Mouse (Mus musculus) left cerebral cortex, postnatal 25 days (tissue): ENCODE results near the gene Doc2g. TPM values are rescaled to one million over a fixed set of nuclear protein-coding genes. Genes with fewer than 3 reads are reported as not detected.
A peak's percentile ranks its signal among the peaks of the same experiment; 100 is the strongest.
"Not testable (repeated sequence)": the region's sequence is repeated elsewhere in the genome, so short reads cannot be mapped to it uniquely, and the experiment has no call there.

Source experiments
- DNase-seq, 2 experiments: peaks; one replicate each; pipeline ENCODE4 v3.0.0; 2022; ENCODE audit warnings: low spot score in 2 of 2, mixed read lengths in 1 of 2
- intact Hi-C: fragments of 180-260 bp; cut with DNase I; formaldehyde crosslinking; loops from one replicate; pipeline ENCODE4 v1.15.1; 2025
- total RNA-seq, 2 experiments: library from RNA; stranded (reverse); gene quantifications; 2 replicates each; pipeline ENCODE4 v1.2.3; 2021

Gene Doc2g
- total RNA-seq, 2 experiments from 2014 or later: 4.4 to 5.1 TPM

- intact Hi-C loops: loop anchor here (2.0 kb wide), 1 partner anchor 51 kb away; the partner anchor contains the start of gene Cdk2ap2
- DNase-seq: peak; percentile 81 to 94
These were observed 43.1 kb downstream of the Doc2g start, which contains the start of gene Gstp2 for GRCm38 (mm10) chr19:4045966-4046865. TSS of gene Gstp2 (minus strand) at chr19:4046023.

GRCm38 (mm10) chr19:4046866-4047254 is 43.7 kb downstream of the Doc2g start:
- intact Hi-C loops: loop anchor here (2.0 kb wide), 1 partner anchor 50 kb away; the partner anchor contains the start of gene Cdk2ap2
- no peak for DNase-seq

DNA sequence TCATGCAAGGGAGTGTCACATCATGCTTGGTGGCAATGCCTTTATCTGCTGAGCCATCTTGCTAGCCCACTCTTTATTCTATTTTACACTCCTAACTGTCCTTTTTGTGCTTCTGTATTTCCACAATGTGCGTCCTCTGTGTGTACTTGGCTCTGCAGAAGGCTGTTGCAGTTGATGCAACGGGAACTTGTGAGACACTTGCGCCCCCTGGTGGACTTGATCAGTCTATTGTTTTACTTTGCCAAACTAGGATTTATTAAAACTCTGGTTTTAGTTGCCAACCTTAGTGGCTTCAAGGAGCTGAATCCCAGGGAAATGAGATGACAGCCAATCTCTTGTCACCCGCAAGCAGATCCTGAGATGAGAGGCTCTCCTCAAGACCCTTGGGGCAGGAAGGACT is 44.7 kb downstream of the Doc2g start:
- DNase-seq: peak; percentile 54 to 64

GRCm38 (mm10) chr19:4049069-4049468 is 46.0 kb downstream of the Doc2g start:
- DNase-seq, intact Hi-C loops: not testable (repeated sequence)

More for the DNA sequence above, 44.7 kb downstream of the Doc2g start:
- intact Hi-C loops: loop anchor here (1.0 to 2.0 kb wide), 2 partner anchors 29 to 49 kb away; partner anchors contain the start of gene Cdk2ap2

DNA sequence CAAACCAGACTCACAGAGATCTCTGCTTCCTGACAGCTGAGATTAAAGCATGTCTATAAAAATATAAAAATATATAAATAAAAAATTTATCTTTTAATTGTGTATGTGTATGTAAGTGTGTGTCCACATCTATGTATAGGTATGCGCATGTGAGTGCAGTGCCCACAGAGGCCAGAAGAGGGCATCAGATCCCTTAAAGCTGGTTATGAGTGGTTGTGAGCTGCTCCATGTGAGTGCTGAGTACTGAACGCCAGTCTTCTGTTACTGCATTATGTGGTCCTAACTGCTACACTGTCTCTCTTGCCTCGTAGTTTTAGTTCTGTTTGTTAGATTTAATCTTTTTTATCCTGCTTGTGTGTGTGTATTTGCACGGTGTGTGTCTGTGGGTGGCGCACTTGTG is 47.9 kb downstream of the Doc2g start:
- DNase-seq: no peak
- intact Hi-C loops: no loop called here

- intact Hi-C loops: no loop called here
- peak; percentile 21 to 28 for DNase-seq
These were observed 48.8 kb downstream of the Doc2g start for GRCm38 (mm10) chr19:4051741-4052515.

- no peak for DNase-seq
- intact Hi-C loops: no loop called here
These were observed 49.5 kb downstream of the Doc2g start for GRCm38 (mm10) chr19:4052516-4053030.

DNA sequence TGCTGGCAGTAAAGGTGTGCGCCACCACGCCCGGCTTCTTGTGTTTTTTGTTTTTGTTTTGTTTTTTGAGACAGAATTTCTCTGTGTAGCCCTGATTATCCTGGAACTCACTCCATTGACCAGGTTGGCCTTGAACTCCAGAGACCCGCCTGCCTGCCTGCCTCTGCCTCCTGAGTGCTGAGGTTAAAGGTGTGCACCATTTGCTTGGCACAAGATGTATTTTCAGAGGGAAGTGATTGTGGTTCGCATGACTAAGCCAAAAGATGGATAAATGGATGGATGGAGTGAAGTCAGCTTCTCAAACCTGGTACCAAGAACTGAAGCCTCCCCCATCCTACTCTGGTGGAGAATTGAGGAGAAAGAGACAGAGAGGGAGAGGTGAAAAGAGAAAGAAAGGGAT is 51.5 kb downstream of the Doc2g start:
- no peak for DNase-seq
- intact Hi-C loops: no loop called here

- DNase-seq: no peak
- intact Hi-C loops: no loop called here
These were observed 52.3 kb downstream of the Doc2g start for GRCm38 (mm10) chr19:4055216-4055946.

GRCm38 (mm10) chr19:4055947-4056693 is 53.0 kb downstream of the Doc2g start:
- intact Hi-C loops: no loop called here
- no peak for DNase-seq

Other genes with a start within 250 kb of the Doc2g start
- gene Kmt5b, start 235.9 kb upstream of the Doc2g start, total RNA-seq: 10 to 100 TPM; 50.7 to 52.3 TPM
- 10 to 100 TPM; 82.8 to 93.7 TPM for gene Chka, start 151.5 kb upstream of the Doc2g start, total RNA-seq
- 10 to 100 TPM; 15.3 to 16.4 TPM for gene Tcirg1, start 96.2 kb upstream of the Doc2g start, total RNA-seq
- 100 to 1,000 TPM; 124 to 137 TPM for gene Ndufs8, start 90.5 kb upstream of the Doc2g start, total RNA-seq
- gene Aldh3b1, start 73.5 kb upstream of the Doc2g start, total RNA-seq: 1 to 10 TPM; 2.2 to 2.4 TPM
- 10 to 100 TPM; 14.1 to 16.1 TPM for gene Unc93b1, start 68.1 kb upstream of the Doc2g start, total RNA-seq
- under 1 TPM in 1 of 2 experiments, not detected in 1; 0.11 TPM for gene Aldh3b3, start 44.7 kb upstream of the Doc2g start, total RNA-seq
- 1 to 10 TPM; 1.7 to 2.1 TPM for gene Aldh3b2, start 31.0 kb upstream of the Doc2g start, total RNA-seq
- gene Acy3, start 16.7 kb upstream of the Doc2g start, total RNA-seq: 1 to 10 TPM; 3.2 to 3.4 TPM
- not detected for gene Tbx10, start 10.6 kb upstream of the Doc2g start, total RNA-seq
- 1 to 10 TPM; 7.0 to 7.3 TPM for gene Nudt8, start 2.7 kb upstream of the Doc2g start, total RNA-seq
- gene Gm49405, start 2.7 kb upstream of the Doc2g start, total RNA-seq: 1 to 10 TPM; 1.1 to 1.6 TPM
- gene Ndufv1, start 9.5 kb downstream of the Doc2g start, total RNA-seq: 100 to 1,000 TPM; 221 to 241 TPM
- gene Gstp1, start 34.7 kb downstream of the Doc2g start, total RNA-seq: 100 to 1,000 TPM; 266 to 294 TPM
- 10 to 100 TPM; 30.7 to 33.1 TPM for gene Gstp2, start 42.7 kb downstream of the Doc2g start, total RNA-seq
- gene Gstp3, start 56.3 kb downstream of the Doc2g start, total RNA-seq: not detected
- gene Cabp2, start 78.3 kb downstream of the Doc2g start, total RNA-seq: not detected
- gene Cdk2ap2, start 93.9 kb downstream of the Doc2g start, total RNA-seq: 10 to 100 TPM; 31.8 to 35.3 TPM
- gene Pitpnm1, start 96.7 kb downstream of the Doc2g start, total RNA-seq: 100 to 1,000 TPM; 208 to 215 TPM
- gene Aip, start 122.5 kb downstream of the Doc2g start, total RNA-seq: 100 to 1,000 TPM; 116 to 118 TPM
- not detected for gene Gpr152, start 136.5 kb downstream of the Doc2g start, total RNA-seq
- not detected for gene Cabp4, start 140.7 kb downstream of the Doc2g start, total RNA-seq
- gene Coro1b, start 145.3 kb downstream of the Doc2g start, total RNA-seq: 10 to 100 TPM; 75.6 to 82.8 TPM
- gene Ptprcap, start 150.3 kb downstream of the Doc2g start, total RNA-seq: 1 to 10 TPM; 1.1 to 2.0 TPM
- 10 to 100 TPM; 28.5 to 32.0 TPM for gene Rps6kb2, start 160.0 kb downstream of the Doc2g start, total RNA-seq
- 1 to 10 TPM; 6.6 to 8.7 TPM for gene Carns1, start 172.2 kb downstream of the Doc2g start, total RNA-seq
- 1 to 10 TPM; 1.3 to 2.0 TPM for gene Tbc1d10c, start 188.0 kb downstream of the Doc2g start, total RNA-seq
- 100 to 1,000 TPM; 318 to 320 TPM for gene Ppp1ca, start 188.8 kb downstream of the Doc2g start, total RNA-seq
- gene Rad9a, start 198.3 kb downstream of the Doc2g start, total RNA-seq: 1 to 10 TPM; 6.9 to 8.0 TPM
- 1 to 10 TPM in 1 of 2 experiments, under 1 TPM in 1; 0.96 to 1.2 TPM for gene Clcf1, start 210.9 kb downstream of the Doc2g start, total RNA-seq
- not detected for gene AC109138.7, start 211.0 kb downstream of the Doc2g start, total RNA-seq
- 10 to 100 TPM; 14.0 to 18.6 TPM for gene Pold4, start 228.6 kb downstream of the Doc2g start, total RNA-seq